Mouse (Mus musculus) adrenal gland, postnatal 25 days (tissue): Measurements from ENCODE around the gene Thra. TPM values are rescaled to one million over a fixed set of nuclear protein-coding genes. Genes with fewer than 3 reads are reported as not detected.

ENCODE experiments used
- DNase-seq: peaks from one replicate; pipeline ENCODE4 v3.0.0; 2021; ENCODE audit warnings: mixed read lengths
- total RNA-seq: library from RNA; stranded (reverse); gene quantifications from 2 replicates; pipeline ENCODE4 v1.2.3, GENCODE M21; 2021

The Thra gene
- total RNA-seq, 1 experiment from 2014 or later: 89.4 TPM

DNA sequence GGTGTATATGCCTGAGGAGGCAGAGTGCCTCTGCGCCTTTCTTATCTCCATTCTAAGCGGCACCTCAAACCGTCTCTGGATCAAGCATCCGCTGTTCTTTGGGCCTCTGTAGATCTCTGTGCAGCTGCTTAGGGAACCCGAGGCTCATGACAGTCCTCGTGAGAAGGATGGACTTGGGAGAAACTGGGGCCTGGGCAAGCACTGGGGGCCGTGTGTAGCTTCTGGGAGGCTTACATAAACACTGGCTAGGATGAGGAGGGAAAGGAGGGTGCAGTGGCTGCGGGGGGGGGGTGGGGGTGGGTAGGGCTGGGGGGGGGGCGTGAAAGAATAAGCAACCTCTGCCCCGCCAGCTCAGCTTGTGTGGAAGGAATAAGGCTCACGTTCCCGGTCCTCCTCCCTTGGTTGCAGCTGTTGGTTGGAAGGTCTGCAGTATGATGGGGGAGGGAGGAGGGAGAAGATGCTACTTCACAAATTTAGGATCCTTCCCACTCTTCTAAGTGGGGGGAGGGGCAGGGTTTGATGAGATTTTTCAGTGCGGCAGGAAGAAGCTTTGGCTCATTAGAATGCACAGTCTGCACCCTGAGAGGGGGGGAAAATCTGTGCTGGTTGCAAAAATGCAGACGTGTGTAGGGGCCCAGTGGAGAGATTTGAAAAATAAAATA lies 41.5 kb downstream of the Thra start:
- DNase-seq: no peak

DNA sequence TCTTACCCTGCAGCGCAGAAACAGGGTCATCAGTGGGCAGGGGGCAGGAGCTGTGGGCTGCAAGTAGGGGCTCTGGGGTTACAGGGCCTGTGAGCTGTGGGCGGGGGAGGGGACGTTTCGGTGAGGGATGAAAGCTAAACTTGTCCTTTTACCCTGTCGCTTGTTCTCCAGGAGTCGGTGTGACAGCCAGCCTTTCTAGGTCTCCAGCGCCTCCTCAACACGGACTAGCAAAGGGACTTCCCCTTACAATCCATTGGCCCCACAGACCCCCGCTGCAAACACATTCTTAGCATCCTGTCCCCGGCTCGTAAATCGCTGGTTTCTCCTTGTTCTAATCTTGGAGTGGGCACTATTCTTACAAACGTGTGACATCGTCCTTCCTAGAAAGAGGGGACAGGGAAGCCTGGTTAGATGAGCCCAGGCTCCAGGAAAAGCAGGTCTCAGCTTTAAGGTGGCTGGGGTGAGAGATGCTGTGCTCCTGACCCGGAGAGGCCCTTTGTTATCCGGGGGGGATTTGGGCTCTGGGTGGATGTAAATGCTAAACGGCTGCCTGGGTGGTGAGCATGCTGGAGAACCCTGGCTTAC lies 42.3 kb downstream of the Thra start:
- DNase-seq: no peak

DNA sequence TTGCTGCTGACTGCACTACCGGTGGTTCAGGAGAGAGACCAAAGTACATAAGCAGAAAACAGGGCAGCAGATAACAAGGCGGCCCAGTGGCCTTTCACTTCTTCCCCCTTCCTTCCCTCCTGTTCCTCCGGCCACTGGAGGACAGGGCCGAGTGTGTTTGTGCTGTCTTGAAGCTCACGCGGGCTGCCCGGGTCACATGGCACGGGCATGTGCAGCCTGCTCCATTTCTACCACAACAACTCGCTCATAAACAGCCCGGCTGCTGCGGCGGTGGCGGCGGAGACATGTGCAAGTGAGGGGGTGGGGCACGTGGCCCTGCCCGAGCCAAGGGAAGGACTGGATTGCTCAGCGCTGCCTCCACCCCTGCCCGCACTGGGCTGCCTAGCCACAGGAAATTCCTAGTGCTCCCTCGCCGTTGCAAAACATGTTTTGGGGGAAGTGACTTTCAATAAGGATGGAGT lies 42.8 kb downstream of the Thra start:
- DNase-seq: peak; percentile 97

DNA sequence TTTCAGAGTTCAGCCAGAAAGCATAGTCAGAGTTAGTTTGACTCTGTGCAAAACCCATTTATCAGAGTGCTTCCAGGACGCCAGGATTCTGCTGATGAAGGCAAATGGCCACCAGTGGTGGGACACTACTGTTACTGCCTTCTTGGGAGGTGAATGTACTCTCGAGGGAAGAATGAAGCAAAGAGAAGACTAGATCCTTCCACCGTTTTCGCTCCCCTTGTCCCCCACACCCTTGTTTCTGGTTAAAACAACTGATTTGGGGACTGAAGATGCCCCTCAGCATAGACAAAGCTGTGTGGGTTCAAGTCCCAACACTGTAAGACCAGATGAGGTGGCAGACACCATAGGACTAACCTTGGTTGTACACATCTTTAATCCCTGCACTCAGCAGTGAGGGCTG lies 43.7 kb downstream of the Thra start:
- no peak for DNase-seq

DNA sequence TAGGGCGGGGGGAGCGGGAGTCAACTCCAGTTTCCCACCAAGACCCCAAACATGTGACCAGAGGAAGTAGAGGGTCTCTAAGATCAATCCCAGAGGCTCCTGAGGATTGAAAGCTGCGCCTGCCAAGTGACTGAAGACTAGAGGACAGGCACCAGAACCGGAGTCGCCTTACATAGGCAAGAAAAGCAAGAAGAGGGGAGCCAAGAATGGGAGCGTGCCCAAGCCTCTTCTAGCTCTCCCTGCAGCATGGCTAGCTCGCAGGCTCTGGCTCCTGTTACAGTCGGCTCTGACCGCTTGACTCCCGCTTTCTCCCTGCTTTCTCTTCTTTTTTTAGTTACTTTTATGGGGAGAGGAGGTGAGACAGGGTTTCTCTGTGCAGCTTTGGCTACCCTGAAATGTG lies 44.8 kb downstream of the Thra start:
- no peak for DNase-seq

DNA sequence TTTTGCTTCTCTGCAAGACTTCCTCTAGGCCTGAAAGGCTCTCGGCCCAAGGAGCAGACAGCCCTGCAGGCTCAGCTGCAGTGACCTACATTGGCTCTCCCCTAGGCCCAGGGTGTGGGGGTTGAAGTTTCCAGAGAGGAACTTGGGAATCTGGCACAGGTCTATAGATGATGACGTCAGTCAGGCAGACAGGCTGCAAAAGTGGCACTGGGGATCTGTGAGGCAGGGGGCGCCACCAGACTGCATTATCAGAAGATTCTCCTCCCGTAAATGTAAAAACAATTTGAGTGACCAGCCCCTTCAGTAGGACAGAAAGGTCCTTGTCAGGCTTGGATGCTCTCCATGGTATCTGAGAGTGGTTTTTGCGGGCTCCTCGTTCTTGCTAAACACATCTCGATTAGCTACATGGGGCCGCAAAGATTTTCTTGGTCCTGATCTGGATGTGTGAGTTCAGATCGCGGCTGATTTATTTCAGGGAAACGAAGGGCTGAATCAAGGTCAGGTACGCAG lies 45.4 kb downstream of the Thra start:
- peak; percentile 66 for DNase-seq

DNA sequence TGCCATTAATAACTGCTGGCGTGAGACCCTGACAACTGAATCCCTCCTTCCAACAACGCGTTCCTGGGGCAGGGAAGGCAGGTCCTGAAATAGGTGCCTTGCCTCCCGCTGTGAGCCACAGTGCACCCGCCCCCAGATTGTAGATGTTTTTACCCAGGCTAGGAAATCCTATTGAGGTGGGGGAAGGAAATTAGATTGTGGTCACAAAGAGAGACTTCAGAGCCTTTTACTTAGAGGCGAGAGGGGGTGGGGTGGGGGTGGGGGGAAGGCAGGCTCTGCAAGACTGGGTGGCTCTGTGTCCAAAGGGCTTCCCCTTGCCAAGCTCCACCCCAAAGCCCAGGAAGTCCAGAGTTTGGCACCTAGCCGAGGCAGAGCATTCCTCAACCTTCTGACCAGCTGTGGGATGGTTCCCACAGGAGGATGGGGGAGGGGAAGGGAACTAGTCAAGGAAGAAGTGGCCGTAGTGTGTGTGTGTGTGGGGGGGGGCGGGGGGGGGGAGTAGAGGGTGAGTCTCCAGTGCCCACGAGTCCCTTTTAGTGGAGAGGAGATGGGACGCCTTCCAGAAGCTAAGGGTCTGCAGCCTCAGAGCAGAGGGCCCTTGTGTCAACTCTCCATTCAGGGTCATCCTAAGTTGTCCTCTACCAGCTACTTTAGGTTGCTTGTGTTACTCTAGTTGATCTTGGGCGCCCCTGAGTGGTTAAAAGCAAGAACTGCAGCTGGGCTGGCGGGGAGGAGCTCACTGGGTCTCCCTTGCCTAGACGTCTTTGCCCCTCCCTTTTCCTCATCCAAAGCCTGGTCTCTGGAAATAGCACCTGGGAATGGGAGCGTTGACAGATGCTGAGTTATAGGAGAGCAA lies 46.1 kb downstream of the Thra start:
- peak; percentile 91 for DNase-seq

DNA sequence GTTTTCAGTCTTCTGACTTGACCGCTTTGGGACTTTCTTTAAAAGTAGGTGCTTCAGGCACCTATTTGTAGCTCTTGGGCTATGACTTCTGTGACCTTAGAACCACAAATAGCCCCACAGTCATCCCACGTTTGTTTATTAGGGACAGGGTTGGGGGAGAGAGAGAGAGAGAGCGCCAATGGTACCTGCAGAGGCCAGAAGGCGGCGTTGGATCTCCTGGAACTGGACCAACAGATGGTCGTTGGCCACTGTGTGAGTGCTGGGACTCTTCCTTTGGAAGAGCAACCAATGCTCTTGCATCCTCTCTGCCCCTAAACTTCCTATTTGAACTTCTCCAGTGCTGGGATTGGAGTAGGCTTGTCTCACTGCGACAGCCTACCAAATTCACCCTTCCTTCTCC lies 46.8 kb downstream of the Thra start:
- DNase-seq: no peak

DNA sequence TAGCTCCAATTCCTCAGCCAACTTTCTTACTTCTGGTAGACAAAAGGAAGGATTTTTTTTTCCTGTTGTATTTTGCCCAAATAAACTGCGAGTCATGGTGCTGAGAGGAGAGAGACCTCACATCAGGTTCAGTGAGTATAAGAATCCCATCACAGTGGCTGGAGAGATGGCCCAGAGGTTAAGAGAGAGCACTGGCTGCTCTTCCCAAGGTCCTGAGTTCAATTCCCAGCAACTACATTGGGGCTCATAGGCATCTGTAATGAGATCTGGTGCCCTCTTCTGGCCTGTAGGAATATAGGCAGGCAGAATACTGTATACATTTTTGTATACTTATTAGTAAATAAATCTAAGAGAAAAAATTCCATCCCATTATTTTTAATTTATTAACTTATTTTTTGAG lies 47.3 kb downstream of the Thra start:
- DNase-seq: no peak

DNA sequence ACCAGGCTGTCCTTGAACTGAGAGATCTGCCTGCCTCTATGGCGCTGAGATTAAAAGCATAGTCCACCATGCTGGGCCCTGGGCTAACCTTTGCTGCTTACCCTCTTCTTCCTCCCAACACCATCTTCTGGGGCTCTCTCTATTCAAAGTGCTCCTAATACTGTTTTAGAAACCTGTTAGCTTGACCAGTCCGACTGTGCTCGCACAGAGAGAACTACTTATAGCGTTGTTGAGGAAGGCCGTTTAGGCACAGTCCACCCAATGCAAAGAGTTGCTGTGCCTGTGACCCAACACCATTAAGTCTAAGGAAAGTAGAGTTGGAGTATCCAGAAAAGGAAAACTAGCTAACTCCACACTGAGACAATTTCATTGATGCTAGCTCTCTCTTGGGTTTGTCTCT lies 47.7 kb downstream of the Thra start:
- no peak for DNase-seq

DNA sequence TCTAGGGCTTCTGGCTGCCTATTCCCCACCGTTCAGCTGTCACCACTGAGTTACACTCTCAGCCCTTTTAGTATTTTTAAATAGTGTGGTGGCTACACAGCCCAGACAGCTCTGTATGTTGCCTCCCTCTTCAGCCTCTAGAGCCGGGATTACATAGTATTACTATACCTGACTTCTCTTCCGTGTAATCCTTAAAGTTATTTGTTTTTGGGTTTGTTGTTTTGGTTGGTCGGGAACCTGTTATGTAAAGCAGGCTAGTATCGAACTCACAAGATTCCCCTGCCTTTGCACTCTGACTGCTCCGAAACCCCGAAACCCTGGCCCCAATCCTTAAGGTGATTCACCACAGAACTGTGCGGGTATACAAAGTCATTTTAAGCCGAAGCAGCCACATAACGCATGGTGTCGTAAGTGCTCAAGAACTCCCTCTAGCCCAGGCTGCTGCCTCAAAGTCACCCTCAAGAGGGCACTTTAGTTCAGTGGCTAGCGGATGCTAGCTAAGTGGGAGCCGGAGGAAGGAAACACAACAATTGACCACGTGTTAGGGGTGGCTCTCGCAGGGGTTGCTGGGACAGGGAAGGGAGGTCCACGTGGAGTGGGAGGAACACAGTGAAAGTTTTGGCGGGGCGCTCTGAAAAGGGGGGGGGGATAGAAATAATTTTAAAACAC lies 48.2 kb downstream of the Thra start:
- DNase-seq: peak; percentile 83

DNA sequence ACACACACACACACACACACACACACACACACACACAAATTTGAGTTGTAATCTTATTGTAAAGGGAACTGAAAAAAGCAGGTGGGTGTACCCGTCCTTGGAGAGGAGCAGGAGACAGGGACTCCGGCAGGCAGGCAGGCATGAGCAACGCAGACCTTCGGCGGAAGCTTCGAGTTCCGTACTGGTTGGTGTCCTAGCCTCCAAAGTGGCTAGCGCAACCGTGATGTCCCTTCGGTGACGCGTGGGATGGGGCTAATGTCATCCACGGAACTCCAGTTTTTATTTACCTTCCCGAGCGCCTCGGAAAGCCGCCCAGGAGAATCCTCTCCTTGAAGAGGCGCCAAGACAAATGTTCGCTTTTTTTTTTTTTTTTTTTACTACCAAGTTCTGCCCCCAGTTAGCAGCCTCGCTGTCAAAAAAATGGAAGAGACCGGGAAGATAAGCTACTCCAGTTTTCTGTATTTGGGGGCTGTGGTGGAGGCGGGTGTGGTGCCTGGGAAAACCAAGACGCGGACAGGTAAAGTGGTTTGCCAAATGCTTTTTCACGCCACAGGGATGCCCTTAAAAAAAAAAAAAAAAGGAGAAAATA lies 48.9 kb downstream of the Thra start:
- no peak for DNase-seq

DNA sequence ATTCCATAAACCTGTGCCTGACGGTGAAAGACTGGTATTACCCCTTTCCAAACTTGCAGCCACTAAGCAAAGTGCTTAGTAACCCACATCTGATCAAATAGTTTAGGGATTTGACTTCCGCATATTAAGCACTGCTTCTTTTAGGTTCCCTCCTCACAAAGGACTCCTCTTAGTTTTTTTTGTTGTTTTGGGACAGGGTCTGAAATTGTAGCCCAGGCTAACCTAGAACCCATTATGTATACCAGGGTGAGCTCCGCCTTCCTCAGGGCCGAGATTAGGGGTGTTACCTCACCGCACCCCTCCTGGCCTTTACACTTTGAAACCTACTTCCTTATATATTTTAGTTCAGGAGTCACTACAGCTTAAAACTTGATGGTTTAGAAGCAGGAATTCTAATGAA lies 49.4 kb downstream of the Thra start:
- DNase-seq: no peak

DNA sequence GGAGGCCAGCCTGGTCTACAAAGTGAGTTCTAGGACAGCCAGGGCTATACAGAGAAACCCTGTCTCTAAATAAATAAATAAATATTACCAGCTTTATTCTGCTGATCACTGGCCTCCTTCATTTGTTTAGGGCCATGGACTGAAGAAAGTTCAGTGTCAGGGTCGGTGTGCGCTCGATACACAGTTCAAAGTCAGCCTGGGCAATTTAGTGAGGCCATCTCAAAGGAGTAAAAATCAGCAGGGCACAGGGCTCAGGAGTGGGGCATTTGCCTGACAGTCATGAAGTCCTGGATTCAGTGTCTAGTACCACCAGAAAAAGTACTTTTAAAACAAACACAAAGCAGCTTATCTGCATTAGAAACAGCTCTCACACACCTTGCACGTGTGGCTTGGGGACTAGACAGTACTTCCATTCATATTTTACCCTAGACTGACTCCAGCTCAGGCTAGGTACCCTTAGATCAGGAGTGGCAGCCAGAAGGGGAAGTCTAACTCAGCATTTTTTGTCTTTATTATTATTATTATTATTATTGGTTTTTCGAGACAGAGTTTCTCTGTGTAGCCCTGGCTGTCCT lies 50.3 kb downstream of the Thra start:
- no peak for DNase-seq

DNA sequence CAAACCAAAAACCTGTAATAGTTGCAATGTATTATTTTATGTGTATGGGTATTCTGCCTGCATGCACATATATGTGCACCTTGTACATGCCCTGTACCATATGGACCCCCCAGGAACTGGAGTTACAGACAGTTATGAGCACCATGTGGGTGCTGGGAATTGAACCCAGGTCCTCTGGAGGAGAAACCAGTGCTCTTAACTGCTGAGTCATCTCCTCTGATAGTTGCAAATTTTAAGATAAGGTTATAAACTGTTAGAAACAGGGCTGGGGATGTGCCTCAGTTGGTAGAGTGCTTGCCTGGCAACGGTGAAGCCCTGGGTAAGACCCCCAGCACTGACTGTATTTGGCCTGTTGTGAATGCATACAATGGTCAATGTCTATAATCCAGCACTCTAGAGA lies 51.0 kb downstream of the Thra start:
- no peak for DNase-seq

DNA sequence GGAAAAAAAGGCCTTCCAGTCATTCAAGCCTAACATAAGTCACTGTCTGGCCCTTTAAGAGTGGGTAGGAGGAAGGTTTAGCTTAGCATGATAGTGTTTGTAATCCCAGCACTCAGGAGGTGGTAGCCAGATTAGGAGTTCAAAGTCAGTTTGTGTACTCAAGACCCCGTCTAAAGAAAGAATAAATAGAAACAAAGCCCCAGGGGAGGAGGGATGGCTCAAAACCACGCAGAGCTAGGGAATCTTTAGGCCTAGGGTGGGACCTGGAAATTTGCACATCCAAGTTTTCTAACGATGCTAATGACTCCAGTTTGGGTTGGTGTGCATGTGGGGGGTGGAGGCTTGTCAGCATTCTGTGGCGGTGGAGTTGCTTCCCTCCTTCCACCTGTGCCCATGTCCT lies 51.6 kb downstream of the Thra start:
- DNase-seq: no peak

DNA sequence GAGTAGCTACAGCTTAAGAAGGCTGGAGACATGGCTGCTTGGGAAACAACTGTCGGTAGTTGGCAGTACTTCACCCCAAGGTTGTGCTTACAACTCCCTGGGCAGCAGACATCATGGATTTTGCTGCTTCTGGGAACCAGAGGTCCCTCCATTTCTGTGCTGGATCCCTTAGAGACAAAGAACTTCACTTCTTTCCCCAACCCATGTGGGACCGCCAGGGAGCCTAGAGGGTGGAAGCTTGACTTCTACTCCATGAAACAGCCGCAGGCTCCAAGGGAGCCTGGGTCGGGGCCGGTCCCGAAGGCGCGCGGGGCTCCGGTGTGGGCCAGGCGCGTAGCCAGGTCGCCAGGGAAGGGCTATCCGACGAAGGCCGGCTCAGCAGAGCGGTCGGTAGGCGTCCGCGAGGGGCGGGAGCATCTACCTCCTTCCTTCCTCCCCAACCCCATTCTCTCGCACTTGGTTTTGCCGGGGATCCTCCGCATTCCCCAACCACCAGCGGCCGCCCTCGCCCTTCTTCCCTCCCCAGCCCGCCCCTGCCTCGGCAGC lies 54.1 kb downstream of the Thra start:
- peak; percentile 79 for DNase-seq

DNA sequence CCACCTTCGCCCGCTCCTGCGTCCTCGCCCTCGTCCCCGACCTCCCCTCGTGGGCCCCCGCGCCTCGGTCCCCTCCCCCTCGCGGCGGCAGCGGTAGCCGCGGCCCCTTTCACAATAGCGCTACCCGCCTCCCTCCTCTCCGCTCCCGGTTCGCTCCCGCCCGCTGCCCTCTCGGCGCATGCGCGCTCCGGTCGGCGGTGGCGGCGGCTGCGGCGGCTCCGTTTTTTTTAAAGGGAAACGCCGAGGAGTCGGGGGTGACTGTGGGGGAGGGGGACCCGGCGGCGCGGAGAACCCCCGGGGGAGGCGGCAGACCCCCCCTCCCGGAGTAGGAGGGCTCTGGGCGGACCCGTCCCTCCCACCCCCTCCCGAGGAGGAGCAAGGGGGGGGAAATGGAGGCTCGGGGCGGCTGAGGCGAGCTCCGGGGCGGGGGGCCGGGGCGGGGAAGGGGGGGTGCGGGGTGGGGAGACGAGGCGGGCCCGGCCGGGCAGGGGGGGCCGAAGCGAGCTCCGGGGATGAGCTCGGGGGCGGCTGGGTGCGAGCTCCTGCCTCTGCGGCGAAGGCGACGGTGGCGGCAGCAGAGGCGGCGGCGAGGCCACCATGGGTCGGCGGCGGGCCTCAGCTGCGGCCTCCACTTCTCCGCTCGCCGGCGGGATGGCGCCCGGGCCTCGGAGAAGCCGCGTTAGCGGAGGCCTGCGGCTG lies 54.7 kb downstream of the Thra start, which contains the start of gene Msl1:
Gene Msl1, plus strand, starts transcription at position 502 of the 699 bp plus-strand sequence.
- peak; percentile 92 for DNase-seq

DNA sequence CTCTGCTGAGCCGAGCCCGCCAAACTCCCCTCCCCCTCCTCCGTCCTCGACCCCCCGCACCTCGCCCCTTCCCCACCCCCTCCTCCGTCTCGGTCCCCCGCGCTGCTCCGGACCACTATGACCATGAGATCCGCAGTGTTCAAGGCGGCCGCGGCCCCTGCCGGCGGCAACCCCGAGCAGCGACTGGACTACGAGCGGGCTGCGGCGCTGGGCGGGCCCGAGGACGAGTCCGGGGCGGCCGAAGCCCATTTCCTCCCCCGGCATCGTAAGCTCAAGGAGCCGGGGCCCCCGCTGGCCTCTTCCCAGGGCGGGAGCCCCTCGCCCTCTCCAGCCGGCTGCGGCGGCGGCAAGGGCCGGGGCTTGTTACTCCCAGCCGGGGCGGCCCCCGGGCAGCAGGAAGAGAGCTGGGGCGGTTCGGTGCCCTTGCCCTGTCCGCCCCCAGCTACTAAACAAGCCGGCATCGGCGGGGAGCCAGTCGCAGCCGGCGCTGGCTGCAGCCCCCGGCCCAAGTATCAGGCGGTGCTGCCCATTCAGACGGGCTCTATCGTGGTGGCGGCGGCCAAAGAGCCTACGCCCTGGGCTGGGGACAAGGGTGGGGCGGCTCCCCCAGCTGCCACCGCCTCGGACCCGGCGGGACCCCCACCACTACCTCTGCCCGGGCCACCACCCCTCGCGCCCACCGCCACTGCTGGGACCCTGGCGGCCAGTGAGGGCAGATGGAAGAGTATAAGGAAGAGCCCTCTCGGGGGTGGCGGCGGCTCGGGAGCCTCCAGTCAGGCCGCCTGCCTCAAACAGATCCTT lies 55.5 kb downstream of the Thra start:
- DNase-seq: peak; percentile 41
